Mouse (Mus musculus): ENCODE measurements at regions not wholly inside any gene's neighbourhood (a gene's known extent, or its start where the extent isn't known, plus 50 kb on each side); places are given as distances from the start of the nearest gene placed in this dataset.

DNA sequence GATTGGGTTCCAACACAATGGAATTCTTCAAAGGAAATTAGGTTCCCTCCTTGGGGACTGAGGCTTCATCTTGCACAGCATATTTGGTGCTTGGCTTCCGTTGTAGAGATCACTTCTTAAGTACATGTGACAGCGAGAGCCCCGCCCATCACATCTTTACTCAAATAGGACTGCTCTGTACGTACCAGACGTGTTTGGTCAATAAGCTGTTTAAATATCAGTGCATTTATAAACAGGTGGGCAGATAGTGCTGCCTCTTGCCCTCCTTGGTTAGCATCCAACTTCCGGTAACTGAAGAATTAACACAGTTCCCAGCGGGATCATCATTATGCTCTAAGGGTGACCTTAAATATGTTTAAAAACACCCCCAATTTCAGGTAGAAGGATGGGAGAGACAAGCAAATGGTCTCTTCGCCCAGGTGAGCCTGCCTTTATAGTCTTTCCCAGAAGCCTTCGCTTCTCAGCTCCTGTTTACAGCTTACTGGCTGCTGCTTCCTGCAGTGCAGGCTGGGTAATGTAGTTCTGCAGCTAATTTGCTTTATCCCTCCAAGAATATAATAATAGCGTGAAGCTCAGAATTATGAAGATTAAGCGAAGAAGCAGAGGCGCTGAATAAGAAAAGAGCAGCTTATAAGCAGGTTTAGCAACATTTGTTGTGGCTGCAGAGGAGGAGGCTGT is 242.1 kb downstream of the Foxo1 start:
- no peak for ATAC-seq (ENCODE audit: extremely low read depth, insufficient number of reproducible peaks, low FRiP score, poor library complexity, severe bottlenecking)

DNA sequence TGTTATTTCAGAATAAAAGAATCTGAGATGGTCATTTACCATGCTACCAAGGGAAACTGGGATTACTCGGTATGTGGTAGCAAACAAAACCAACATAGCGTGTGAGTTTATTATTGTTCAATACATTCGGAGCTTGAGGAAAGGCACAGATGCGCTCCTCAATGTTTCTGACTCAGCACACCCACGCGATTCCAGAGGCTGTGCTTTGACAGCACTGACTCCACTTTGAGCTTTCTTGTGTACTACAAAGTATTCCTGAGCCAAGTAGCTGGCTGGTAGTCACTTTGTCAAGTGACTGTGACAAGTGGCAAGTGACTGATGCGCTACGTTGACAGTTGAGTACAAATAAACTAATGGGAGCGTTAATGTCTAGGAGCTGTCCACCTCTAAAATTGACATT is 235.8 kb downstream of the Foxo1 start:
- ATAC-seq (ENCODE audit: extremely low read depth, insufficient number of reproducible peaks, low FRiP score, poor library complexity, severe bottlenecking), result no peak

- no peak for ATAC-seq (ENCODE audit: extremely low read depth, insufficient number of reproducible peaks, low FRiP score, poor library complexity, severe bottlenecking)
These were observed 234.1 kb downstream of the Foxo1 start for GRCm38 (mm10) chr3:52502223-52502622.

DNA sequence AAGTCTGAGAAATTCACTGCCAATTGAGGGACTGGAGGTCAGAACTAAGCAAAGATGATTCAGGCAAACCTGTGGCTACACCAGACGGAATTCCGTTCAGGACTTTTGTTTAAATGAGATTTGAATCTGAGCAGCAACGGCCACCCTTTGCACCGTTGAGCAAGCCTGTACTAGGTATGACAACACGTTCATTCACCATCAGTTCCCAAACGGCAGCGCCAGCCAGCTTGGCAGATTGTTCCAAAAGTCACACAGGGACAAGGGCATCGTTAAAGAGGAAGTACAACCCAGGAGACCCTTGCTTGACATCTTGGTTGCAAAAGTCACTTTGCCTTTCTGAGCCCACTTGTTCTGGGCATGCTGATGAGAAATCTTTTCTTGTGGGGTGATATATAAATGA is 233.5 kb downstream of the Foxo1 start:
- ATAC-seq (ENCODE audit: extremely low read depth, insufficient number of reproducible peaks, low FRiP score, poor library complexity, severe bottlenecking), result no peak

GRCm38 (mm10) chr3:52500026-52500425 is 231.9 kb downstream of the Foxo1 start:
- no peak for ATAC-seq (ENCODE audit: extremely low read depth, insufficient number of reproducible peaks, low FRiP score, poor library complexity, severe bottlenecking)

GRCm38 (mm10) chr3:52499581-52499980 is 231.4 kb downstream of the Foxo1 start:
- no peak for ATAC-seq (ENCODE audit: extremely low read depth, insufficient number of reproducible peaks, low FRiP score, poor library complexity, severe bottlenecking)

- no peak for ATAC-seq (ENCODE audit: extremely low read depth, insufficient number of reproducible peaks, low FRiP score, poor library complexity, severe bottlenecking)
These were observed 230.5 kb downstream of the Foxo1 start for GRCm38 (mm10) chr3:52498506-52499228.

DNA sequence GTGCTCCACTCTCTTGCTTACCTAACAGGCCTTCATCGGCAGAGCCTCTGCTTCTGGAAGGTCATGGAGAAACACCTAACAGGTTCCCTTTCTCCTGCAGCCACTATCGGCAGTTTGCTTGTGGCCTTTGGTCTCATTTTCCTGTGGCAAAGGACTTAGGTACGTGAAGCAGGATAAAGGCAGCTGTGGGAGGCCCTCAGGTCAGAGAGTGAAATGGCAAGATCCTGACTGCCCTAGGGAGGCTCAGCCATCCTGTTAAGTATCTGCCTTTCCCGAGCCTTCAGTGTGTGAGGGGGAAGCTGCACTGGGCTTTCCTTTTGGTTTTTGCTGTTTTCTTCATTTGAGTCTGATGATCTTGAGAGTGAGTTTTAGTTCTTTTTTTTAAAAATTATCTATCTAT is 228.8 kb downstream of the Foxo1 start:
- no peak for ATAC-seq (ENCODE audit: extremely low read depth, insufficient number of reproducible peaks, low FRiP score, poor library complexity, severe bottlenecking)

DNA sequence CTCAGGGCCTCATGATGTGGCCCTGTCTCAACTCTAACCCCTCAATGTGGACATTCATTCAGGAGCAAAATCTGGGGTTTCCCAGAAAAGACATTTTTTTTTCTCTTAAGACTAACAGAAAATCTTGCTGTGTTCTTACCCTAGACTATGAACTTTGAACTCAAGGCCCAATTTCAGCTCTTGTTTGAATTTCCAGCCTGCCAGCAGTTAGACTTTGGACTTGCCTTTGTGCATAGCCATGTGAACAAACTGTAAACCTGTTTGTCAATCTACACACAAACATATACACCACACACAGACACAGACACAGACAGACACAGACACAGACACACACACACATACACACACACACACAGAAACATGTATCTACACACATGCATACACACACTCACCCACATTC is 227.3 kb downstream of the Foxo1 start:
- no peak for ATAC-seq (ENCODE audit: extremely low read depth, insufficient number of reproducible peaks, low FRiP score, poor library complexity, severe bottlenecking)

- ATAC-seq (ENCODE audit: extremely low read depth, insufficient number of reproducible peaks, low FRiP score, poor library complexity, severe bottlenecking), result no peak
These were observed 226.8 kb downstream of the Foxo1 start for GRCm38 (mm10) chr3:52494924-52495323.

DNA sequence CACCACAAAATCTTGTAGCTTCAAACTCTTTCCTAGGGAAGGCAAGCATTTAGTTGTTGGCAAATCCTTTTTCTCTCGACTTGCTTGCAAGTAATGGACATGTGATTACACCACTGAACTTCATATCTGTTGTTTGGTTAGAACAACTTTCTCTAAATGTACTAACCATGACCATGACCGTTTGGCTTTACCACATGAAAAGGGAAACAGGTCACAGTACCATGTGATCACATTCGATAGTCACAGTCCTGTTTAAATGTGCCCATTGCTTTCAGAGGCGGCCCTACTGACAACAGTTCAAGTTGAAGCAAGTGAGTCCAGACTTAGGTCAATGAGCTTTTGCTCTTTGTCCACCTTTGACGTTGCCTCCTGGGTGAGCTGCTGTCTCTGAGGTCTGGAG is 211.1 kb downstream of the Foxo1 start:
- no peak for ATAC-seq (ENCODE audit: extremely low read depth, insufficient number of reproducible peaks, low FRiP score, poor library complexity, severe bottlenecking)

DNA sequence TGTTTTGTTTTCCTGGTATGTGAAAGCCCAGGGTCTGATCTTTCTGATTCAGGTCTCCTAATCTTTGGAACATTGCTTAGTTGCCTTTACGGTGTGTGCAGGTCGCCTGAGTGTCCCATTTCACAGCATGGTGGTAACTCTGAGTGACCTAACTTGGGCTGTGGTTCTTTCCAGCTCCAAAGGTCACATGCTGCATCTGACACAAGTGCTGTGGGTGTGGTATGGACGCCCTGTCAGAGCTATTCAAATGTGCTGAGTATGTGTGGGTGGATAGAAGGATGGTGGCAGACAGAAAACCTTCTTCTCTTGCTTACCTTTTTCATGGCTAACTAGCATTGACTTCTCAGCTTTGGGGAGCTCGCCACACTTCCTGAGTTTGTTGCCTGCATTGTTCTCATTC is 201.8 kb downstream of the Foxo1 start:
- ATAC-seq (ENCODE audit: extremely low read depth, insufficient number of reproducible peaks, low FRiP score, poor library complexity, severe bottlenecking), result no peak

- no peak for ATAC-seq (ENCODE audit: extremely low read depth, insufficient number of reproducible peaks, low FRiP score, poor library complexity, severe bottlenecking)
These were observed 201.3 kb downstream of the Foxo1 start for GRCm38 (mm10) chr3:52469397-52469796.

- peak; percentile 66; the same call in 1 of the 2 replicates for ATAC-seq (ENCODE audit: extremely low read depth, insufficient number of reproducible peaks, low FRiP score, poor library complexity, severe bottlenecking)
These were observed 200.2 kb downstream of the Foxo1 start for GRCm38 (mm10) chr3:52468326-52468725.

DNA sequence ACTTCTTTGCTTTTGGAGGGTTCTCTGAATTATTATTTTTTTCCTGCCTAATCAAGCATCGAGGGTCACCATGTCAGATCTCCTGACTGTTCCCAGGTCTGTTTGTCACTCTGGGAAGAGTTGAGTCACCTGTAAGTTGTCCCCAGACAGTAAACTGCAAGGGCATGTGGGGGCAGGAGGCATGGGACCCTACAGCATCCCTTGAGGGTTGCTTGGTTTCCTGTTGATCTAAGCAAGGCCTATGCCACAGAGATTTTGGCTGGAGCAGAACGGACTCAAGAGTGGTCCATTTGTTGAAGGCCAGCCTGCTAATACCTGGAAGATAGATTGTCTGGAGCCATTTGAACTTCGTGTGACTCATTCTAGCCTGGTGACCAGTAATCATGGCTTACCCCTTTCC is 199.7 kb downstream of the Foxo1 start:
- 0 out of 2 replicates have a peak, but pooled peaks have one; percentile 7 for ATAC-seq (ENCODE audit: extremely low read depth, insufficient number of reproducible peaks, low FRiP score, poor library complexity, severe bottlenecking)

- no peak for ATAC-seq (ENCODE audit: extremely low read depth, insufficient number of reproducible peaks, low FRiP score, poor library complexity, severe bottlenecking)
These were observed 198.9 kb downstream of the Foxo1 start for GRCm38 (mm10) chr3:52466984-52467565.

DNA sequence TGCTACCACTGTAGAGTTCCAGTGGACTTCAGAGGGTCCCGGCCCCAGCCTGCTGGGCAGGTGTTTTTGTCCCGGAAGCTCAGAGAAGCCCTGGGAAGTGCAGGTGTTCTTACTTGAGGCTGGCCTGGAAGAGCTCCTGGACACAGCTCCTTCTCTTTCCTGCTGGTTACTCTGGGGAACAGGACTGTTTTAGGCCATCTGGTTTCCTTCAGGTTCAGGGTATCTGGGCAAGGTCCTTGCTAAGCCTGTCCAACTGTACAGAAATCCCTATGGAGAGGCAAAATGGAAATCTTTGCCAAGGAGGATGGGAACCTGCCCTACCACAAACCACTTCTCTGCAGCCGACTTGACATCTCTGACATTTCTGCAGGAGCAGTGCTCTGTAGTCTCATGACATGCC is 198.4 kb downstream of the Foxo1 start:
- no peak for ATAC-seq (ENCODE audit: extremely low read depth, insufficient number of reproducible peaks, low FRiP score, poor library complexity, severe bottlenecking)

- ATAC-seq (ENCODE audit: extremely low read depth, insufficient number of reproducible peaks, low FRiP score, poor library complexity, severe bottlenecking), result no peak
These were observed 195.8 kb downstream of the Foxo1 start for GRCm38 (mm10) chr3:52463911-52464310.

- ATAC-seq (ENCODE audit: extremely low read depth, insufficient number of reproducible peaks, low FRiP score, poor library complexity, severe bottlenecking), result no peak
These were observed 186.8 kb downstream of the Foxo1 start for GRCm38 (mm10) chr3:52454955-52455354.

- no peak for ATAC-seq (ENCODE audit: extremely low read depth, insufficient number of reproducible peaks, low FRiP score, poor library complexity, severe bottlenecking)
These were observed 184.9 kb downstream of the Foxo1 start for GRCm38 (mm10) chr3:52453041-52453440.
